Mouse (Mus musculus) neural tube, embryonic 13.5 days (tissue): Measurements from ENCODE around the gene Olfr1333. TPM values are rescaled to one million over a fixed set of nuclear protein-coding genes. Genes with fewer than 3 reads are reported as not detected.
"Not testable (repeated sequence)": the region's sequence is repeated elsewhere in the genome, so short reads cannot be mapped to it uniquely, and the experiment has no call there.

Experiments
- ATAC-seq: fragments of 200-750 bp; cut with Nextera tagmentation; 2 replicates; pipeline ENCODE4 v1.8.0; 2017; ENCODE audit warnings: low read depth, mild to moderate bottlenecking, moderate TSS enrichment, moderate library complexity
- H3K27ac ChIP-seq: fragments of 300-500 bp; sonication (generic); replicated peaks from 2 replicates; pipeline ENCODE4 v1.5.1; 2015; ENCODE audit warnings: moderate library complexity, mild to moderate bottlenecking, inconsistent platforms
- H3K27me3 ChIP-seq: fragments of 300-500 bp; sonication (generic); 2 replicates; pipeline ENCODE4 v1.6.1; 2015; ENCODE audit warnings: mild to moderate bottlenecking, inconsistent platforms
- H3K36me3 ChIP-seq: fragments of 300-500 bp; sonication (generic); 2 replicates; pipeline ENCODE4 v1.6.1; 2015; ENCODE audit warnings: mild to moderate bottlenecking, inconsistent platforms
- H3K4me1 ChIP-seq: fragments of 300-500 bp; sonication (generic); replicated peaks from 2 replicates; pipeline ENCODE4 v1.6.1; 2015; ENCODE audit warnings: inconsistent platforms
- H3K4me2 ChIP-seq: fragments of 300-500 bp; sonication (generic); 2 replicates; pipeline ENCODE4 v1.6.1; 2015; ENCODE audit warnings: inconsistent platforms, mild to moderate bottlenecking, moderate library complexity
- H3K4me3 ChIP-seq: fragments of 300-500 bp; sonication (generic); 2 replicates; pipeline ENCODE4 v1.5.1; 2015; ENCODE audit warnings: mild to moderate bottlenecking, inconsistent platforms
- H3K9ac ChIP-seq: fragments of 300-500 bp; sonication (generic); 2 replicates; pipeline ENCODE4 v1.6.1; 2015; ENCODE audit warnings: moderate library complexity, mild to moderate bottlenecking, inconsistent platforms
- H3K9me3 ChIP-seq: fragments of 300-500 bp; sonication (generic); 2 replicates; pipeline ENCODE4 v1.6.1; 2016; ENCODE audit warnings: inconsistent platforms
- WGBS: fragments of 180-500 bp; shearing (Covaris S2); methylation state at CpG from one replicate; pipeline ENCODE4 v1.1.7; 2015; 5-methylcytosine and 5-hydroxymethylcytosine counted together
- polyA plus RNA-seq: library from polyadenylated mRNA; unstranded; fragments of >200 nt; fragmentation: Nextera tagmentation; extraction: Ambion mirVana; gene quantifications from 2 replicates; pipeline ENCODE4 v1.2.1, GENCODE M21; 2015

Gene Olfr1333
- not detected in 2 replicates for polyA plus RNA-seq

DNA sequence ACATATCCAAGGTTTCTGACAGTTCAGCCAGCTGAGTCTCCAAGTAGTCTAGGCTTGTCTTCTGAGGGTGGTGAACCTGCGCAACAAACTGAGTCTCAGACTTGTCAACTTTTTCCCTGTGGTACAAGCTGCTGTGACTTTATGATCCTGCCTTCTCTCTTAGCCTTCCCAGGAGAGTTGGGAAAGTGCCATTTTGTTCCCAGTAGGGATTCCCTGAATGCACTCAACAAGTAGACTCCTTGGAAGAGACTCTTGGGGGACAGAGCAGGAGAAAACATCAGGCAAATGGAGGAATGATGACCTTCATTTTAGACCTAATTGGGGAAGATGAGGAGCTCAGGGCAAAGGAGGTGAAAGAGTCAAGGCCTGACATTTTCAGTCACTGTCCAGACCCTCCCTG, at the start of gene Olfr1333:
Gene Olfr1333 (minus strand): TSS at position 101 of the 400 bp plus-strand sequence.
- H3K9ac ChIP-seq: no peak within 1 kb of the TSS
- H3K4me1 ChIP-seq: no peaks in the 10 kb centered on the region
- no peaks in the 10 kb centered on the region for H3K27me3 ChIP-seq
- H3K27ac ChIP-seq: no peak within 1 kb of the TSS
- no peak for ATAC-seq
- H3K4me3 ChIP-seq: no peak within 1 kb of the TSS
- H3K4me2 ChIP-seq: no peak within 1 kb of the TSS
- H3K36me3 ChIP-seq: no peaks in the 10 kb centered on the region
- H3K9me3 ChIP-seq: no peaks in the 10 kb centered on the region
- WGBS: 97% methylated on average over 1 of the region's 1 CpGs

DNA sequence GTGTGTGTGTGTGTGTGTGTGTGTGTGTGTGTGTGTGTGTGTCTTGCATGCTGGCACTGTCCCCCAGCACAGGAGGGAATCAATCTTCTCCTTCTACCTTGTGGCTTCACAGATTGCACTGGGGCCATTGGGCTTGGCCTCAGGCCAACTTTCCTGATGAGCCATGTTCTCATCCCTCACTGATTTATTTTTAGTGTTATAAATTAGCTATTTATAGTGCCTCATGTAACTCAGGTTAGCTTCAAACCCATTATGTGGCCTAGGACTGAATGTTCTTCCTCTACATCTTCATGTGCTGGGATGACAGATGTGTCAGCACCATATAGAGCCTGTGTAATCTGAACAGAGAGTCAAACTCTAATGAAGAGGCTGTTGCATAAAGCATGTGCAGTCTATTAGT, 31.5 kb upstream of the Olfr1333 start:
- ATAC-seq: no peak
- Histone ChIP-seq H3K9ac (no peak overlapping the region), H3K9me3 (no peaks in the 10 kb centered on the region), H3K36me3 (no peaks in the 10 kb centered on the region), H3K4me2 (no peak overlapping the region), H3K4me1 (no peaks in the 10 kb centered on the region), H3K4me3 (no peak overlapping the region), H3K27ac (no peak overlapping the region), H3K27me3 (no peaks in the 10 kb centered on the region)

DNA sequence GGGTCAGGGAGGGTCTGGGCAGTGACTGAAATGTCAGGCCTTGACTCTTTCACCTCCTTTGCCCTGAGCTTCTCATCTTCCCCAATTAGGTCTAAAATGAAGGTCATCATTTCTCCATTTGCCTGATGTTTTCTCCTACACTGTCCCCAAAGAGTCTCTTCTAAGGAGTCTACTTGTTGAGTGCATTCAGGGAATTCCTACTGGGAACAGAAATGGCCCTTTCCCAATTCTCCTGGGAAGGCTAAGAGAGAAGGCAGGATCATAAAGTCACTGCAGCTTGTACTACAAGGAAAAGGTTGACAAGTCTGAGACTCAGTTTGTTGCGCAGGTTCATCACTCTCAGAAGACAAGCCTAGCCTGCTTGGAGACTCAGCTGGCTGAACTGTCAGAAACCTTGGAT, 28.3 kb upstream of the Olfr1333 start, which contains the start of gene Olfr1331:
Gene Olfr1331 (plus strand): TSS at position 301 of the 400 bp plus-strand sequence.
- ATAC-seq: no peak
- H3K9ac ChIP-seq: no peak within 1 kb of the TSS
- no peaks in the 10 kb centered on the region for H3K27me3 ChIP-seq
- no peaks in the 10 kb centered on the region for H3K9me3 ChIP-seq
- H3K4me3 ChIP-seq: no peak within 1 kb of the TSS
- 97% methylated on average over 1 of the region's 1 CpGs for WGBS
- H3K27ac ChIP-seq: no peak within 1 kb of the TSS
- no peaks in the 10 kb centered on the region for H3K4me1 ChIP-seq
- no peaks in the 10 kb centered on the region for H3K36me3 ChIP-seq
- H3K4me2 ChIP-seq: no peak within 1 kb of the TSS

DNA sequence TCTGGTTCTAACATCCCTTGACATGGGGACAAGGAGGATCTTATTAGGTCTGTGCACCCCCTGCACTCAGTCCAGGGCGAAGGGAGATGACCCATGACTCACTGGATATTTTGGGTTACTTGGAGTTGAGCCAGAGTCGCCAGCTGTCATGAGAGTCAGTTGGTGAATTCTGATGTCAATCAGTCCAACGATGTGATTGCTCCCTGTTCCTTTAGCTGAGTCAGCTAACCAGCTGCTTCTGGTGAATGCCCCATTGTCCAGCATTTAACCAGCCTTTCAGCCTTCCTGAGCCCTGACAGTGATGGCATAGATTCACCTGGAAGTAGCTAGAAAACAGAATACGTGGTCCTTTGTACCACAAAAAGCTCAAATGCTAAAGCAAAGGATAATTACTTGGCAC, 26.6 kb upstream of the Olfr1333 start:
- no peak overlapping the region for H3K4me3 ChIP-seq
- WGBS: 56% methylated on average over 4 of the region's 4 CpGs
- no peaks in the 10 kb centered on the region for H3K4me1 ChIP-seq
- no peaks in the 10 kb centered on the region for H3K36me3 ChIP-seq
- ATAC-seq: no peak
- H3K9me3 ChIP-seq: no peaks in the 10 kb centered on the region
- no peak overlapping the region for H3K4me2 ChIP-seq
- H3K27ac ChIP-seq: no peak overlapping the region
- H3K9ac ChIP-seq: no peak overlapping the region
- H3K27me3 ChIP-seq: no peaks in the 10 kb centered on the region

DNA sequence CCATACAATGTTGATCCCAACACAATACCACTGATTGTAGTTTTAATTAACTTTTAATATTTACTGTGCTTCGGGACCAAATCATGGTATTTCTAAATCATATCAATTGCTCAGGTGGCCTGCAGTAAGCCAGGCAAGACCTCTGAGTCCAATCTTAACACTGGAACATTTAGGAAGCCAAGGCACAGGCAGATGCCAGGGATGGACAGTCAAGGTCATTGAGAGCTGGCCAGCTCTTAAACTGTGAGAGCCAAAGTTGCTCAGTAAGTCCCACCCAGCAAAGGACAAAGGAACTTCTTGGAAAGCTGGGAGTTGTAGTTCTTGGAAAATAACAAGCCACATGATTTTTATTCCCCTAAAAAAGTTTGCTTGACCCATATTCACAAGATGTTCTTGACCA, 25.7 kb upstream of the Olfr1333 start:
- ATAC-seq: no peak
- Histone ChIP-seq H3K4me1 (no peaks in the 10 kb centered on the region), H3K27me3 (no peaks in the 10 kb centered on the region), H3K4me2 (no peak overlapping the region), H3K27ac (no peak overlapping the region), H3K9me3 (no peaks in the 10 kb centered on the region), H3K9ac (no peak overlapping the region), H3K36me3 (no peaks in the 10 kb centered on the region), H3K4me3 (no peak overlapping the region)
- WGBS: 91% methylated on average over 1 of the region's 1 CpGs

DNA sequence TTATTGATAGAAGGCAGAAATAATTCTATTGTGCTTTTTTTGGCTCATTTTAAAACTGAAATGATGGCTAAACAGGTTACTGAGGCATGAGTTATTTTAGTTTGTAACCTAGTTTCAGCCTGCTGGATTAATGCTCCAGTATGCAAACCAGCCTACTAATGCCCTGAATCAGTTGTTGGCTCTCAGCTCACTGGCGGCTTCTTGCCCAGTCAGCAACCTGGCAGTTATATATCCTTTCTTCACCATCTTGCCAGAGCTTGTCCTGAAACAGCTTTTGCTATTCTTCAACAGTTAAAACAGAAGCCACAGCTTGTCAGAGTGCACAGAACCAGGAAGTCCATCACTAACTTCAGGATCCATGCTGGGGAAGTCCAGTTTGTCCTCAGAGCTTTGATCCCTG, 17.2 kb downstream of the Olfr1333 start:
- WGBS: 97% methylated on average over 1 of the region's 1 CpGs
- Histone ChIP-seq H3K27ac (no peak overlapping the region), H3K27me3 (no peaks in the 10 kb centered on the region), H3K36me3 (no peaks in the 10 kb centered on the region), H3K9ac (no peak overlapping the region), H3K4me1 (no peaks in the 10 kb centered on the region), H3K4me2 (no peak overlapping the region), H3K9me3 (no peaks in the 10 kb centered on the region), H3K4me3 (no peak overlapping the region)
- no peak for ATAC-seq

DNA sequence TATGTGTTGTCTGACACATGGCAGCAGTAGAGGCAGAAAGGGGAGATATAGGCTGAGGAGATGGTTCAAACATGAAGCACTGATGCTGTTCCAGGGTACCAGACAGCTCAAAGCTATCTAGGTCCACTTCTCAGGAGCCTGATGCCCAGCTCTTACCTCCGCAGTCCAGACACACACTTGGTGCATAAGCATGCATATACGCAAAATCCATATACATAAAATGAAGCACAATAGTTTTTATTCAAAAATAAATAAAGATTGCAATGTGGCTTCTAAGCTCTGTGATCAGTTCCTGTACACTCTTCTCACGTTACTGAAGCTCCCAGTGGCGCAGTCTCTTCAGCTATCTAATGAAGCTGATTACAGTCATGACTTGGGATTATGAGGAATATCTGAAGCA, 26.2 kb downstream of the Olfr1333 start, which contains the start of gene Olfr1335:
Gene Olfr1335 (minus strand): TSS at position 101 of the 400 bp plus-strand sequence.
- H3K36me3 ChIP-seq: no peaks in the 10 kb centered on the region
- H3K27me3 ChIP-seq: no peaks in the 10 kb centered on the region
- 92% methylated on average over 4 of the region's 4 CpGs for WGBS

DNA sequence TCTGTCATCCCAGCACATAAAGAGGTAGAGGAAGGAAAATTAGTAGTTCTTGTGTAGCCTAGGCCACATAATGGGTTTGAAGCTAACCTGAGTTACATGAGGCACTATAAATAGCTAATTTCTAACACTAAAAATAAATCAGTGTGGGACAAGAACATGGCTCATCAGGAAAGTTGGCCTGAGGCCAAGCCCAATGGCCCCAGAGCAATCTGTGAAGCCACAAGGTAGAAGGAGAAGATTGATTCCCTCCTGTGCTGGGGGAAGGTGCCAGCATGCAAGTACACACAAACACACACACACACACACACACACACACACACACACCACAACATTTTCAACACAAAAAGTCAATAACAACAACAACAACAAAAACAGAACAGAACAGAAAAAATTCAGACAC, 43.3 kb downstream of the Olfr1333 start:
- H3K27me3 ChIP-seq, H3K9me3 ChIP-seq, H3K9ac ChIP-seq, H3K27ac ChIP-seq, H3K4me2 ChIP-seq, H3K36me3 ChIP-seq, ATAC-seq, H3K4me1 ChIP-seq, H3K4me3 ChIP-seq: not testable (repeated sequence)

More for the DNA sequence above, 26.2 kb downstream of the Olfr1333 start, which contains the start of gene Olfr1335:
- Histone ChIP-seq H3K9me3 (no peaks in the 10 kb centered on the region), H3K27ac (no peak within 1 kb of the TSS), H3K4me2 (no peak within 1 kb of the TSS), H3K4me3 (no peak within 1 kb of the TSS), H3K9ac (no peak within 1 kb of the TSS), H3K4me1 (no peaks in the 10 kb centered on the region)
- ATAC-seq: no peak

DNA sequence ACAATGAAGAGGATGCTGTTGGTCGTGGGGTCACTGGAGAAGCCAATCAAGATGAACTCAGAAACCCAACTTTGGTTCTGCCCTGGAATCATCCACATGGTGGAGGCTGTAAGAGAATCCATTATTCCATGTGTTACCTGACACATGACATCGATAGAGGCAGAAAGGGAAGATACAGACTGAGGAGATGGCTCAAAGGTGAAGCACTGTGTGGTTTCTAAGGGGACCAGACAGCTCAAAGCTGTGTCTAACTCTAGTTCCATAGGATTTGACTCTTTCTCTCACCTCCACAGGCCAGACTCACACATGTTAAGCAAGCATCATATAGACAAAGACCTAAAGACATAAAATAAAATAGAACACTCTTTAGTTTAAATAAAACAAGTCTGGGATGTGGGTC, 53.6 kb downstream of the Olfr1333 start, which contains the start of gene Olfr1337:
Gene Olfr1337 (minus strand): TSS at position 101 of the 400 bp plus-strand sequence.
- no peak within 1 kb of the TSS for H3K4me2 ChIP-seq
- no peaks in the 10 kb centered on the region for H3K27me3 ChIP-seq
- H3K9ac ChIP-seq: no peak within 1 kb of the TSS
- 79% methylated on average over 2 of the region's 2 CpGs for WGBS
- H3K4me3 ChIP-seq: no peak within 1 kb of the TSS
- ATAC-seq: no peak
- H3K9me3 ChIP-seq: no peaks in the 10 kb centered on the region
- no peaks in the 10 kb centered on the region for H3K36me3 ChIP-seq
- H3K4me1 ChIP-seq: no peaks in the 10 kb centered on the region
- no peak within 1 kb of the TSS for H3K27ac ChIP-seq

Other genes starting within 250 kb of the Olfr1333 start
- gene Cfap57, start 215.5 kb downstream of the Olfr1333 start, polyA plus RNA-seq: 0.96 and 1.8 TPM in 2 replicates
- 108 and 129 TPM in 2 replicates for gene Ebna1bp2, start 215.5 kb downstream of the Olfr1333 start, polyA plus RNA-seq
- not detected in 2 replicates for gene Olfr62, start 177.3 kb downstream of the Olfr1333 start, polyA plus RNA-seq
- gene Olfr1342, start 143.5 kb downstream of the Olfr1333 start, polyA plus RNA-seq: not detected in 2 replicates
- gene Olfr1341, start 132.8 kb downstream of the Olfr1333 start, polyA plus RNA-seq: not detected in 2 replicates
- gene Olfr1340, start 116.1 kb downstream of the Olfr1333 start, polyA plus RNA-seq: not detected in 2 replicates
- gene Olfr1339, start 104.1 kb downstream of the Olfr1333 start, polyA plus RNA-seq: not detected in 2 replicates
- gene Olfr1338, start 77.5 kb downstream of the Olfr1333 start, polyA plus RNA-seq: not detected in 2 replicates
- not detected in 2 replicates for gene Olfr1337, start 53.7 kb downstream of the Olfr1333 start, polyA plus RNA-seq
- not detected in 2 replicates for gene Olfr1335, start 26.3 kb downstream of the Olfr1333 start, polyA plus RNA-seq
- not detected in 2 replicates for gene Olfr1331, start 28.4 kb upstream of the Olfr1333 start, polyA plus RNA-seq
- not detected in 2 replicates for gene Olfr1330, start 52.3 kb upstream of the Olfr1333 start, polyA plus RNA-seq
- gene Olfr1329, start 81.2 kb upstream of the Olfr1333 start, polyA plus RNA-seq: not detected in 2 replicates
- gene Olfr1328, start 102.3 kb upstream of the Olfr1333 start, polyA plus RNA-seq: not detected in 2 replicates
- not detected in 2 replicates for gene Lao1, start 125.3 kb upstream of the Olfr1333 start, polyA plus RNA-seq